Mouse (Mus musculus) induced T-regulatory cell, adult 2 months (primary cell): ENCODE data around the gene Xrcc5.

Source experiments
- DNase-seq: peaks from one replicate; pipeline ENCODE4 v3.0.0-alpha.2; 2012; ENCODE audit warnings: low read depth

Gene Xrcc5

GRCm38 (mm10) chr1:72399720-72400401, 92.6 kb downstream of the Xrcc5 start:
- DNase-seq = no peak

DNA sequence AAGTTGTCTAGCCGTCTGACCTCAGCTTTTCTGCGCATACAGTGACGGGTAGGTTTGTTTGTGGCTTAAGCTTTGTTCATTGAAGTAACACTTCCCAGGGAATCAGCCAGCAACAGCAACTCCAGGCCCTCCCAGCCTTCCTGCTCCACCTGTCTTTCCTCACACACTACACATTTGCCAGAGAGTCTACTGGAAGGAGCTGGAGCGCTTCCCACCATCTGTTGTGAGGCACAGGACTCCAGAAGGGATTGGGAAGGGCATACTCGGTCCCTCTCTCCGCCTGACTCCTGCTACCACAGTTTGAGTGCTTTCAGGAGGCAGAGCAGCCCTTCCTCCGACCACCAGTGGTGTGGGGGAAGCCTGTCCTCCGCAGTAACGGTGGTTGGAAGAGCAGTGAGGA, 93.4 kb downstream of the Xrcc5 start:
- DNase-seq = no peak

- DNase-seq = no peak
Observed at GRCm38 (mm10) chr1:72401331-72402069, 94.3 kb downstream of the Xrcc5 start.

DNA sequence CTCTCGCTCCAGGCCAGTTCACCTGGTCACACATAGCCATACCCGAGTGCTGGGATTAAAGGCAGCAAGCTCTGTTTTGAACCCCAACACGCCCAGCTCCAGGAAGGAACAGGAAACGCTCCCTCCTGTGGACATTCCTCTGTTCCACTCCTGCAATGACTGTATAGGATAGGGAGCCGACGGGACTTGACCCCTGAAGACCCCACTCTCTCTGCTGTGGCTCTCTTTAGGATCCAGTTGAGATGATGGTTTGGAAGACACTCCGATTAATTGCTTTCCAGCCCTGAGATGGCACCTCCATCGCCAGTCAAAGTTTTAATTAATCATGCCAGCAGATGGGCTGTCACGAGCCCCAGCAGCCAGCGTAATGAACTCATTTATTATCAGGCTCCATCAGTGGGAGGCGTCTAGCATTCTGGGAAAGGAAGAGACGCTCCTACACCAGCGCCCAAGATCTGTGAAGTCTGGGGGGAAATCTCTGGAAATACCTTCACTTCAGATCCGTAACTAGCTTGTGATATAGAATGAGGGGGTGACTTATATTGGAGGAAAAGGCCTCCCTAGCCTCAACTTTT, 99.4 kb downstream of the Xrcc5 start:
- no peak for DNase-seq

DNA sequence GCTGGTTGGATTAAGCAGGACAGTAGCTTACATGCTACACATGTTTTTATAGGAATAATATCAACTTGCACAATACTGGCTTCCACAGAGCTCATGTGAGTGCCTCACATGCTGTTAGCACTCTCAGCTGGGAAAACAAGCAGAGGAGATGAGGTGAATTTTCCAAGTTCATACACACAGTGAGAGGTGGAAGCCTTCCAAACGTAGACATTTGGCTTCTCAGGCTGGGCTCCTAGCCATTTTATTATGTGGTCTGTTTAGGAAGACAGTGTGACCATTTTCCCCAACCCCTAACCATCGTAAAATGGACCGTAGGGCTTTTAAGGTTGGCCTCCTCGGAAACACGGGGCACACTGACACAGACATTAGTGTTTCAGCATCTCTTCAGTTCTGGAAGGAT, 102.7 kb downstream of the Xrcc5 start:
- no peak for DNase-seq

DNA sequence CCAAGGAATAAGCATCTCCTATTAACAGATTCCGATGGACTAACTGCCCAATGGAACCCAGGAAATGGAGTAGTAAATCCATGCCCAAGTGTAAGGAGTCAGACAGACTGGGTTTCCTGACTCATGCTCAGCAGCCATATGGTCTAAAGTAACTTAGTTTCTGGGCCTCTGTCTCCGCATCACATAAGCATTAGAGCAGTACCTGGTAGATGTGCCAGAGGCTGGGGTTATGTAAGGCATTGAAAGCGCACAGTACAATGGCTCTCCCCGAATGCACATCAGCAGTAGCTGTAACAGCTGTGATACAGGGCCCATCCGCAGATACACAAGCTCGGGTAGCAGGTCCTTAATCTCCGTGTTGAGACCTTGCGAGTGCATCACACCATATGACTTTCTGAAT, 103.9 kb downstream of the Xrcc5 start:
- no peak for DNase-seq

DNA sequence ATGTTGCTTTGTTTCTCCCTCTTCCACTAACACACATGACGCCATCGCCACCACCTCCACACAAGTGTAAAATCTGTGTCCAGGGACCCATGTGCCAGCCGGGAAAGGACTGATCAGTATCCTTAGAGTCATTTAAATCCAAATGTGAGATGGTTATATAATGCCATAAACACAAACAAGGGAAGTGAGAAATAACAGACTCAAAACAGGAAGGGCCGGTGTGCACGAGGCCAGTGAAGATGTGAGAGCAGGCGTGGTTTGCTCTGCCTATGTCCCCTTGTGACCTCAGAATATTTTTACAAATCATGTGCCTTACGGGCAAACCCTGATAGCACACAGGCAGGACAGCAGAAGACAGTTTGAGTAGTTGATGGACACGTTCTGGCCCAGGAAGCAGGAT, 106.0 kb downstream of the Xrcc5 start:
- DNase-seq = no peak

DNA sequence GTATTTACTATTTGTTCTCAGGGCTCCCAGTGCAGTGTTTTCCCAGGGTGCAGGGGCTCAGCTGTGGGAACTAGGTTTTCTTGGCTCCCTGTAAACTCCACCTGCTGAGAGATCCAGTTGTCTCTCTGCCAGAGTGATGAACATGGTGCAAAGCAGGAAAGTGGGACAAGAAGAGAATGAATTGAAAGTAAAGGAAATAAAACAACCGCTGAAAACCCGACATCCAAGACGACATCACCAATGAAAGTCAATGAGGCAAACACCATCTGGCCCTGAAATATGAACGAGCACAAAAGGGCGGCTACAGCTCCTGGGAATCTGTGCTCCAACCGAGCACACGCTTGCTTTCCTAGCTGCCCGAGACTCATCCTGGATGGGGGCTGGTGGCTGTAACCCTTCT, 106.9 kb downstream of the Xrcc5 start:
- DNase-seq = no peak

GRCm38 (mm10) chr1:72414561-72415253, 107.5 kb downstream of the Xrcc5 start:
- no peak for DNase-seq

GRCm38 (mm10) chr1:72418744-72419655, 111.8 kb downstream of the Xrcc5 start:
- DNase-seq = no peak

DNA sequence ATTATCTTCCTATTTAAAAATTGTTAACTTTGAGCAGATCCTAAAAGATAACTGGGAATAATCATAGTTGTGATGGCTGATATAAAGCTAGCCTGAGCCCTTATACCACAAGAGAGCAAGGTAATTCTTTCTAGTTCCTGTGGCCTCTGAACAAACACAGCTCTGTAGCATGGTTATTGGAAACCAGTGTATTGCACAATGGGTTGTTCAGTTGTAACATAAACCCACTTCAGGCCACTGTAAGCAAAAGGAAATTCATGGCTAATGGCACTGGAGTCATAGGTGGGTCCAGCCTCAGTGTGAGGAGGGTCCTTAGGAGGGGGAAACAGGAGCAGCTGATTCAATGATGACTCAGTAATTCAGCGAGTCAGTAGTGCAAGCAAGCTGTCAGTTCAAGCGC, 113.0 kb downstream of the Xrcc5 start:
- DNase-seq = no peak

DNA sequence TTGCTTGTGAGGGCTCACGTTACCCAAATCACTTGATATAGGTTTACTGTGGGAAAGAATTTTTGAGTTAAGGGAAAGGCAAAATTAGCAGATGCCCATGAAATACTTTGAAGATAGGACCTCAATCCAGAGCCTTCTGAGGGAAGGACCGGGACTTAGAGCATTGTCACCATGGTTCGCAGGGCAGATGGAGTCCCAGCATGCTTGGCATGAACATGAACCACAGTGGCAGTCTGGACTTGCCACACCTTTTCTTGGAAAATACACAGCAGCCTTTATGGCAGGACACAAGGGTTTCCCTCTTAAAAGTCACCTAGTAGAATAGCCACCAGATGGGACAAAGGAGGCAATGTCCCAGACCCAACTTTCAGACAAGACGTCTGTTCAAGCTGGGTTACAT, 114.9 kb downstream of the Xrcc5 start:
- no peak for DNase-seq

- no peak for DNase-seq
Observed at GRCm38 (mm10) chr1:72426456-72426855, 119.2 kb downstream of the Xrcc5 start.

DNA sequence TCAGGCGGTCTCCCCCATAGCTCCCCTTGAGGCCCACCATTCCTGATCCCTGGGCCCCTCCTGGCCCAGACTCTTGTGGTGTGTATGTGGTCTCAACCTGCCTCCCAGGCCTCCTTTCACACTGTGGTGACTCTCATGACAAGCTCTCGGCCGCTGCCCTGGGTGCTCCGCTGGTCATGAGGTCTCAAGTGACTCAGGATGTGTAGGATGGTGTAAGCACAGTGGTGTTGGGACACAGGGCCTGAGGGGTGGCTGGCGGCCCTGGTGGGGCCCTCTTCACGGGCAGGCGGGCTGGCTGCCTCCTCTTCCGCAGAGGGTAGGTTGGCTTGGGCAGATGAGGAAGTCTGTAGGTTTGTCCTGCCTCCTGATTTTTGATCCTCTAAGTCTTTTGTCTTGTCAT, 121.3 kb downstream of the Xrcc5 start:
- no peak for DNase-seq

DNA sequence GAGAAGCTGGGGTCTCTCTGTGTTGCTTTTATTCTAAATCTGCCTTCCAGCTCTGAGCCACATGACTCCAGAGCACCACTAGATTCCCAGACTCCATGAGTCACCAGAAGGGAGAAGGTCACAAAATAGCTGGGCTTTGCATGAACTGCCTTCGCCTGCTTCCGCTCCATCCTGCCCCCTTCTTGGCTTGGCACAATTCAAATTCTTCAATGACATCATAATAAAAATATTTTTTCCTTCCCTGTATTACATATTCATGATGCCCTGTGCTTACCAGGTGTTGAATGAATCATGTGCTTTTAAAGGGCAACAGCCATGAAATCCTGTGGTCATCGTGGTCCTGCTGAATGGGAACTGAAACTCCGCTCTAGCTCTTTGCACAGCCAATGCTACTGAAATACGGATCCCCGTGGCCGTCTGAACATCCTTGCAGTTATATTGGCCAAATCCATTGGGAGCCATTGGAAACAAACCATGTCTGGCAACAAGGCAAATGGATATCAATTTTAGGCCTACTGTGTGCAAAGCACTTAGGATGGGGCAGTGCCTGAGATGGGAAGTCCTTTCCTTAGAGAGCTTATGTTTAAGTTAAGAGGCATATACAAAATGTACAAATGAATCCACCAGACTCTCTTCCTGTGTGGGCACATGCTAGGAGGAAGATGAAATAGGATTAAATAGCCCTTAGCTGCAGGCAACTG, 122.0 kb downstream of the Xrcc5 start:
- DNase-seq = no peak

DNA sequence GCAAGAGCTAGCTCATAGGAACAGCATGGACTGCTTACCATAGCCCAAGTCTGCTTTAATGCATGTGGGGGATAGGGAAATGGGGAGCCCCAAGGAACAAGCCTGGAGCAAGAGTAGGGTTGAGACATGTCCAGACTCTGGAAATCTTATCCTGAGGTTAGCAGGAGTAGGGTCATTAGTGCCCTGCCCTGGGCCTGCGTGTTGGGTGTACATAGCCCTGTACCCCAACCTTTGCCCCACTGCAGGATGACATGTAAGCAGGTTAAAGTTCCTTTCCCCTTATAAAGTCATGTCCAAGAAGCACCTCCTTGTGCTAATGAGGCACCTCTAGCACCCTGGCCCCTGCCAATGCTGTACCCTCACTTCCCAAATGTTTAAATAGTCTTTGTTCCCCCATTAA, 125.4 kb downstream of the Xrcc5 start:
- no peak for DNase-seq

- DNase-seq = no peak
Observed at GRCm38 (mm10) chr1:72434510-72434909, 127.3 kb downstream of the Xrcc5 start.

- no peak for DNase-seq
Observed at GRCm38 (mm10) chr1:72436967-72437366, 129.7 kb downstream of the Xrcc5 start.

DNA sequence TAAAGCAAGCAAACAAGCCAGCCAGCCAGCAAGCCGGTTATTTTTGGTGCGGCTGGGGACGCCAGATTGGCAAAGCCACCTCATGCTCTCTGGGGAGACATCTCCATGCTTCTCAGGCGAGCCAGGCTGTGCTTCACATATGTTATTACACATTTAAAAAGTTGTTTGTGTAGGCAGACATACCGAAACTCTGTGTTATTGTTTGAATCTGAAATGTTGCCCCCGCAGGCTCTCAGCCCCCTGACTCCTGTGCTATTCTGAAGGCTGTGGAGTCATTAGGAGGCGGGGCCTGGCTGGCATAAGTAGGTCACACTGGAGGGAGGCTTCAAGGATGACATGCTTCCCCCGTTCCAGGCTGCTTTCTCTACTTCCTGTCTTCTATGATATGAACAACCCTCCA, 131.9 kb downstream of the Xrcc5 start:
- DNase-seq = no peak

- no peak for DNase-seq
Observed at GRCm38 (mm10) chr1:72442747-72443146, 135.5 kb downstream of the Xrcc5 start.
